In genomic region chr14:61642668-61643067, GRCm38 (mm10) we compare ENCODE assay signal across 18 mouse cellular contexts. TPM values are rescaled to one million over a fixed set of nuclear protein-coding genes. Genes with fewer than 3 reads are reported as not detected.
"Had no signal": no experiment of that assay in that cellular context is flagged by ENCODE, and none has a peak within 500 bp of the region (broad histone marks: within the 10 kb centered on the region; RNA-seq: fewer than 3 reads in every experiment).

No protein-coding gene starts in this region.

- DNase-seq: liver; liver, embryonic 13.5 days; liver, postnatal 0 days; right cerebral cortex, postnatal 14 days; thymus, adult 2 months; thymus, postnatal 25 days; thymus, postnatal 4 days had no signal

- H3K27ac ChIP-seq: liver, embryonic 13.5 days; liver, embryonic 15.5 days; macrophage; midbrain, embryonic 13.5 days; midbrain, embryonic 15.5 days; neural tube, embryonic 12.5 days; stomach, embryonic 15.5 days; stomach, postnatal 0 days had no signal

- H3K9ac ChIP-seq: liver, embryonic 13.5 days; liver, embryonic 15.5 days; liver, postnatal 0 days; midbrain, embryonic 13.5 days; midbrain, embryonic 15.5 days; neural tube, embryonic 12.5 days; stomach, embryonic 15.5 days had no signal

- H3K4me3 ChIP-seq: liver, embryonic 13.5 days; liver, embryonic 15.5 days; megakaryocyte, embryonic 14.5 days; midbrain, embryonic 13.5 days; midbrain, embryonic 15.5 days; neural tube, embryonic 12.5 days; stomach, embryonic 15.5 days had no signal

- H3K4me2 ChIP-seq: liver, embryonic 11.5 days; liver, embryonic 13.5 days; liver, embryonic 15.5 days; midbrain, embryonic 11.5 days; midbrain, embryonic 13.5 days; midbrain, embryonic 15.5 days; neural tube, embryonic 12.5 days; stomach, embryonic 15.5 days had no signal

- H3K9me3 ChIP-seq: liver, embryonic 13.5 days; liver, embryonic 15.5 days; megakaryocyte, embryonic 14.5 days; midbrain, embryonic 13.5 days; midbrain, embryonic 15.5 days; neural tube, embryonic 12.5 days; stomach, embryonic 15.5 days had no signal

- ATAC-seq: liver, postnatal 0 days; midbrain, embryonic 13.5 days; midbrain, embryonic 15.5 days had no signal

- H3K36me3 ChIP-seq: midbrain, embryonic 13.5 days; midbrain, embryonic 15.5 days; neural tube, embryonic 12.5 days; stomach, embryonic 15.5 days had no signal

- H3K27me3 ChIP-seq: liver, embryonic 13.5 days; liver, embryonic 15.5 days; megakaryocyte, embryonic 14.5 days; midbrain, embryonic 13.5 days; midbrain, embryonic 15.5 days; neural tube, embryonic 12.5 days; stomach, embryonic 15.5 days had no signal

- H3K4me1 ChIP-seq: midbrain, embryonic 13.5 days; neural tube, embryonic 12.5 days; stomach, embryonic 15.5 days had no signal

RNA-seq across cellular contexts. Expression of gene Kcnrg, which starts 35.4 kb away (rescaled TPM):
- polyA plus RNA-seq: macrophage; spleen, adult 2 months had no signal
